Mouse (Mus musculus) liver, embryonic 15.5 days (tissue): ENCODE measurements around the gene Ska3. TPM values are rescaled to one million over a fixed set of nuclear protein-coding genes. Genes with fewer than 3 reads are reported as not detected.

Experiments
- ATAC-seq: fragments of 200-750 bp; cut with Nextera tagmentation; 2 replicates; pipeline ENCODE4 v1.8.0; 2017; ENCODE audit warnings: moderate number of reproducible peaks, mild to moderate bottlenecking, moderate library complexity; ENCODE audit not compliant: insufficient read depth
- H3K27ac ChIP-seq: fragments of 300-500 bp; sonication (generic); replicated peaks from 2 replicates; pipeline ENCODE4 v1.5.1; 2015; ENCODE audit warnings: mild to moderate bottlenecking, inconsistent platforms
- H3K27me3 ChIP-seq: fragments of 300-500 bp; sonication (generic); 2 replicates; pipeline ENCODE4 v1.6.1; 2015; ENCODE audit warnings: mild to moderate bottlenecking, inconsistent platforms
- H3K36me3 ChIP-seq: fragments of 300-500 bp; sonication (generic); replicated peaks from 2 replicates; pipeline ENCODE4 v1.6.1; 2015; ENCODE audit warnings: moderate library complexity, mild to moderate bottlenecking, inconsistent platforms
- H3K4me1 ChIP-seq: fragments of 300-500 bp; sonication (generic); replicated peaks from 2 replicates; pipeline ENCODE4 v1.6.1; 2015; ENCODE audit warnings: inconsistent platforms
- H3K4me2 ChIP-seq: fragments of 300-500 bp; sonication (generic); 2 replicates; pipeline ENCODE4 v1.6.1; 2015; ENCODE audit warnings: moderate library complexity, mild to moderate bottlenecking, inconsistent platforms
- H3K4me3 ChIP-seq: fragments of 300-500 bp; sonication (generic); replicated peaks from 2 replicates; pipeline ENCODE4 v1.5.1; 2015; ENCODE audit warnings: mild to moderate bottlenecking, inconsistent platforms
- H3K9ac ChIP-seq: fragments of 300-500 bp; sonication (generic); 2 replicates; pipeline ENCODE4 v1.6.1; 2015; ENCODE audit warnings: moderate library complexity, mild to moderate bottlenecking, inconsistent platforms
- H3K9me3 ChIP-seq: fragments of 300-500 bp; sonication (generic); replicated peaks from 2 replicates; pipeline ENCODE4 v1.6.1; 2016; ENCODE audit warnings: inconsistent platforms
- WGBS: fragments of 180-500 bp; shearing (Covaris S2); methylation state at CpG from one replicate; pipeline ENCODE4 v1.1.7; 2015; ENCODE audit warnings: mixed read lengths; ENCODE audit not compliant: insufficient replicate concordance; 5-methylcytosine and 5-hydroxymethylcytosine counted together
- polyA plus RNA-seq: library from polyadenylated mRNA; unstranded; fragments of >200 nt; fragmentation: Nextera tagmentation; extraction: Ambion mirVana; gene quantifications from 2 replicates; pipeline ENCODE4 v1.2.1, GENCODE M21; 2015

Ska3 gene
- polyA plus RNA-seq, 1 experiment from 2014 or later, result 18.9 TPM

DNA sequence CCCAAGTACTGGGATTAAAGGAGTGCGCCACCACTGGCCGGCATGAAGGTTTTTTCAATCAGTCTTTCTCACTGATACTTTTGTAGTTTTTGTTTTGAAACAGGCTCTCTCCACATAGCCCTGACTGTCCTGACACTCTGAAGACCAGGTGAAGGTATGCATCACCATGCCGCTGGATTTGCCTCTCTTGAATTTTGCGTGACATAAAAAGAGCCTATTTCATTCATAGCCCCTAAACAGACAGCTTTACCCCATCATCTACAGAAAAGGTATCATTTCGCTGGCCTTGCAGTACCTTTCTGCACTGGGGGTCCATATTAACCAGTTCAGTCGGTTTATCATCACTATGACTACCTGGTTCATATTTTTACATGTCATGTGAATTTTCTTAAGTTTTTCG is 28.4 kb downstream of the Ska3 start:
- Histone ChIP-seq H3K4me1 (peaks cover 21% of the 10 kb centered on the region), H3K9ac (peak overlapping the region; percentile 20), H3K27ac (peak overlapping the region; percentile 69), H3K36me3 (peaks cover 24% of the 10 kb centered on the region), H3K4me2 (peak overlapping the region; percentile 84), H3K4me3 (peak overlapping the region; percentile 87), H3K27me3 (no peaks in the 10 kb centered on the region), H3K9me3 (no peaks in the 10 kb centered on the region)
- WGBS, result 11% methylated on average over 7 of the region's 7 CpGs
- ATAC-seq, result peak; percentile 5

DNA sequence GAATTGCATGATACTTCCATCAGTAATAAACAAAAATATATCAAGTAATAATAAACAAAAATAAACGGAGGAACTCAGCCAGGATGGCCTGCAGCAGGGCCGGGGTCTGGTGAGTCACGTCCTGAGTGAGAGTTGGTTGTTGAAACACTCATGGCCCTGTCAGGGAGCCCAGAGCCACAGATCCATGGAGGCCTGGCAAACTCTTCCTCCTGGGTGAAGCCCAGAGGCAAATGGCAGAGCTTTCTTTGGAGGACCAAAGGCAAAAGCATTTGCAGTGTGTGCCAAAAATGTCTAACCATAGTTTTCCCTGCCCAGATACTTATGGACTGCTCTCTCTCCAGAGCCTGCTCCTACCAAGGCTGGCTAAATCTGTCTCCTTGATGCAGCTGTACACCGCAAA is 34.8 kb downstream of the Ska3 start:
- no peak for ATAC-seq
- no peaks in the 10 kb centered on the region for H3K36me3 ChIP-seq
- no peak overlapping the region for H3K9ac ChIP-seq
- H3K9me3 ChIP-seq, result no peaks in the 10 kb centered on the region
- WGBS, result 51% methylated on average over 4 of the region's 4 CpGs
- no peak overlapping the region for H3K27ac ChIP-seq
- no peak overlapping the region for H3K4me2 ChIP-seq
- H3K4me1 ChIP-seq, result no peaks in the 10 kb centered on the region
- H3K4me3 ChIP-seq, result no peak overlapping the region
- H3K27me3 ChIP-seq, result no peaks in the 10 kb centered on the region

DNA sequence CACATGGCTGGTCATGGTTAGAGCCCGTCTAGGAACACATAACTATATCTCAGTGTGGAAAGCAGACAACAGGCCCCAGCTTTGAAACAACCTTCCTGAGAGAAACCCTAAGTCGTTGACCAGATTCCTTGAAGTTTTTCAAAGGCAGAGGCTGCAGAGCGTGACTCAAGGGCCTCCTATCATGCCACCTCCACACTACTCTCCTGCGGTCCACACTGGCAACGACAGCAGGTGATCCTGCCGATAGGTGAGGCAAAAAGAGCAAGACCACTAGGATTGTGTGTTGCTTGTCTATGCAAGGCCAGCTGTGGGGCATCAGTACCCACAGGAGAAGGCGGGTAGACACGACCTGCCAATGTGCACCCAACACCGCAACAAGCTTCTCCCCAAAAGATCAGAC is 36.2 kb downstream of the Ska3 start:
- ATAC-seq, result no peak
- WGBS, result 82% methylated on average over 9 of the region's 9 CpGs
- no peaks in the 10 kb centered on the region for H3K4me1 ChIP-seq

DNA sequence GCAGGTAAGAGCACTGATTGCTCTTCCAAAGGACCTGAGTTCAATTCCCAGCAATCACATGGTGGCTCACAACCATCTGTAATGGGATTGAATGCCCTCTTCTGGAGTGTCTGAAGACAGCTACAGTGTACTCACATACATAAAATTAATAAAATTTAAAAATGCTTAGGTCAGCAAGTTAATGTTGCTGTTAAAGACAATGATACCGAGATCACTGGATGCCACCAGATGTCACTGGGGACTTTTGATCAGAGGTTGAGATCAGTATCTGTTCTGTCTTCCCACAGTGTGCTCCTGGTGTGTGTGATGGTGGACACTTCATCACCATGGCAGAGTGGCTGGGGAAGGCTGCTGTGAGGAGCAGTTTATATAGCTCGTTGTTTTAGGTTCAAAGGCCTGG is 36.7 kb downstream of the Ska3 start:
- Histone ChIP-seq H3K27ac (no peak overlapping the region), H3K9me3 (no peaks in the 10 kb centered on the region), H3K4me2 (no peak overlapping the region), H3K27me3 (0 out of 2 replicates have a peak, but pooled peaks cover under 1% of the 10 kb centered on the region), H3K4me3 (no peak overlapping the region), H3K36me3 (no peaks in the 10 kb centered on the region), H3K4me1 (no peaks in the 10 kb centered on the region), H3K9ac (no peak overlapping the region)
- WGBS, result 61% methylated on average over 2 of the region's 2 CpGs
- ATAC-seq, result no peak

More for the DNA sequence above, 36.2 kb downstream of the Ska3 start:
- Histone ChIP-seq H3K27ac (no peak overlapping the region), H3K4me3 (no peak overlapping the region), H3K9me3 (no peaks in the 10 kb centered on the region), H3K4me2 (no peak overlapping the region), H3K27me3 (no peaks in the 10 kb centered on the region), H3K9ac (no peak overlapping the region), H3K36me3 (no peaks in the 10 kb centered on the region)

DNA sequence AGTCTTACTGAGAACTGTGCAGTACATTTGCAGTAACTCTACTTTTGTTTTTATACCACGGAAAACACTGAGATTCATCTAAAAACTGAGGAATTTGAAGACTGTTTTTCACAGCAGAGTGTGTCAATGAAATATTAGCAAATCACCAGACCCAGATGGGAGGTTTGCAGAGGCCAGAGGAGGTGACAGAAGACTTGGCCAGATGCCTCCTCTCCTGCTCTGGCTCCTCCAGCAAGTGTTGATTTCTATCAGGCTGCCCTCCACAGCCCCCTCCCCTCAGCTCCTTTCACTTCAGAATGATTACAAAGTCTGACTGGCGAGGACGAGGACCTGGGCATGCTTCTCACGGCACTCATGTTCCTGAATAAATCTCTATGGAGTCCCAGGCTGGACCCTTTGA is 38.6 kb downstream of the Ska3 start:
- Histone ChIP-seq H3K27ac (no peak overlapping the region), H3K27me3 (0 out of 2 replicates have a peak, but pooled peaks cover 4% of the 10 kb centered on the region), H3K4me1 (no peaks in the 10 kb centered on the region), H3K4me2 (no peak overlapping the region), H3K9ac (no peak overlapping the region), H3K4me3 (no peak overlapping the region), H3K9me3 (no peaks in the 10 kb centered on the region), H3K36me3 (no peaks in the 10 kb centered on the region)
- ATAC-seq, result no peak
- WGBS, result 52% methylated on average over 4 of the region's 4 CpGs

DNA sequence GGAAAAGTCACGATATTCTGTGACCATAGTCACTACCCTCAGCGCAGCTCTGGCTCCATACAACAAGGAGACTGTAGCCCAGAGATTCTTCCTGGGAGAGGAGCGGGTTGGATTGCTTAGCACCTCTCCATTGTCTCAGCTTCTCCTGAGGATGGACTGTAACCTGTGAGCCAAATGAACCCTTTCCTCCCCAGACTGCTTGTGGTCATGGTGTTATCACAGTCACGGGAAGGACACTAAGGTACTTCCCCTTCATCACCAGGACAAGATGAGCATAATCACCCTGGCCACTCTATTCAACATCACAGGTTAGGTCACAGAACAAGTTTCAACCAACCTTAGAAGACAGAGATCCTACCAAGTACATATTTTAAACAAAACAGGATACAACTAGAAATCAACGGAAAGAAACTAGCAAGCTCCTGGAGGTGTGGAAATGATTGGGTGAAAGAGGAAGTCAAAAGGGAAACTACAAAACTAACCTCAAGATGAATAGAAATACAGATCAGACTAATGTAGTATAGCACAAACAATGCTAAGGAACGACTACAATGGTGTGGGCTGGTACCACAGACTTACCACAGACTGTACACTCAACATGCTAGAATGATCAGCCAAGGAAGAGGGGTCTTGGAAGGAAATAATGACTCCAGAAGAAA is 53.7 kb downstream of the Ska3 start:
- no peaks in the 10 kb centered on the region; the same call in 1 of the 2 replicates for H3K4me1 ChIP-seq
- 35% methylated on average over 6 of the region's 6 CpGs for WGBS
- no peak overlapping the region for H3K27ac ChIP-seq
- H3K9ac ChIP-seq, result no peak overlapping the region
- H3K4me2 ChIP-seq, result no peak overlapping the region
- ATAC-seq, result no peak
- H3K9me3 ChIP-seq, result no peaks in the 10 kb centered on the region
- no peaks in the 10 kb centered on the region for H3K27me3 ChIP-seq
- no peaks in the 10 kb centered on the region for H3K36me3 ChIP-seq
- no peak overlapping the region for H3K4me3 ChIP-seq

DNA sequence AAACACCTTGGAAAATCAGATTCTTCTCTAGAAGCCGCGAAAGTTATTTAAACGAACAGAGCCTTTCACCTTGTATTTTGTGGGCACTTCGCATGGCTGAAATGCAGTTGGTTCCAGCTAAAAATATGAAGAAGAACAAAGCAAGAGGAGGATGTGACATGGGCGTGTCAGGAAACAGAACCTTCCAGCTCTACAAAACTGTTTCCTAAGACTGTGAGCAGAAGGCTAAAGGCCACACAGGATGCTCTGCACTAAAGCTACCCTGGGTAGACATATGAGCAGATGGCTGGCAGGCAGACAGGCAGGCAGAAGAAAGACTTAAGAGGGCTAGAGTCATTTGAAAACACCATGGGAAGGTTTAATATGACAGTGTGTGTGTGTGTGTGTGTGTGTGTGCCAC is 56.9 kb downstream of the Ska3 start:
- Histone ChIP-seq H3K27ac (no peak overlapping the region), H3K36me3 (no peaks in the 10 kb centered on the region), H3K9me3 (no peaks in the 10 kb centered on the region), H3K9ac (no peak overlapping the region), H3K4me2 (no peak overlapping the region), H3K27me3 (0 out of 2 replicates have a peak, but pooled peaks cover 5% of the 10 kb centered on the region), H3K4me3 (no peak overlapping the region), H3K4me1 (no peaks in the 10 kb centered on the region; the same call in 1 of the 2 replicates)
- no peak for ATAC-seq
- 62% methylated on average over 5 of the region's 5 CpGs for WGBS

DNA sequence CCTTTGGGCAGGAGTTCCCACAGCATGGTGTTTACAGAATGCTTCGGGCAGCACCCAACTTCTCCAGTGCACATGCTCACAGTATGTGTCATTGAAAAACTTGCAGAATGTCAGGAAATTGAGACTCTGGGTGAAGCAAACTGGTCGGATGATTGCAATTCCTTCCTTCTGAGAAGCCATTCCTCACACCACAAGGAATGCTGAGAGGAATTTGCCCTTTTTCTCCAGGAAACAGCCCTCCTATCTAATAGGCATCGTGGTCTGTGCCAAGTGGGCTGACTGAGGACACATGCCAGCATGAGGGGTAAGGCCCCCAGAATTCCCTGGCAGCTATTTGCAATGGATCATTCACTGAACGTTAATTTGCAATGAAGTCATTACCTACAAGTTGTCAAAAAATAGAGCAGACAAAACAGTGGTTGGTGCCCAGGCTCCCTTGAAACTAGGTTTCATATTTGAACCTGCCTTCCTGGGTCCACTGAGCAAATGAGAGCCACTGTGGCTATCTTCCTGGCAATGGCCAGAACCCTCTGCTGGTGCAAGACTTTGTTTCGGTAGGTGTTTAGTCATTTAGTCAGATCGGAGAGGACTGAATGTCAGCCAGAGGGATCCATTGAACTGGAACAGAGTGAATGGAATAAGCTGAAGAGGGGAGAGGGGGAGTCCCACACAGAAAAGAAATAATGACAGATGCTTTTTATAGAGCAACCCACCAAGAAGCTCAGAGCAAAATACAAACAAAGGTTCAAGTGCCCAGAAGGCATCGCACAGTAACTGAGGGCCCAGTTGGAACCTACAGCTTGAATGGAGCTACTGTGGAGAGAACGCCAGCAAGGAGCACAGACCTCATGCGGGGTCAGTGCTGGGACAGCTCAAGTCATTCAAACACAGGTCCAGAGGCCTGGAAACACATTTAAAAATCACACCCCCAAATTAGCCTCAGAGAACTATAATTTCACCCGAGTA is 65.3 kb downstream of the Ska3 start:
- no peak overlapping the region for H3K4me2 ChIP-seq
- H3K9me3 ChIP-seq, result no peaks in the 10 kb centered on the region
- no peaks in the 10 kb centered on the region for H3K36me3 ChIP-seq
- ATAC-seq, result no peak
- no peak overlapping the region for H3K4me3 ChIP-seq
- no peak overlapping the region for H3K27ac ChIP-seq
- H3K27me3 ChIP-seq, result no peaks in the 10 kb centered on the region
- peaks cover 26% of the 10 kb centered on the region for H3K4me1 ChIP-seq
- H3K9ac ChIP-seq, result no peak overlapping the region
- 71% methylated on average over 10 of the region's 10 CpGs for WGBS

DNA sequence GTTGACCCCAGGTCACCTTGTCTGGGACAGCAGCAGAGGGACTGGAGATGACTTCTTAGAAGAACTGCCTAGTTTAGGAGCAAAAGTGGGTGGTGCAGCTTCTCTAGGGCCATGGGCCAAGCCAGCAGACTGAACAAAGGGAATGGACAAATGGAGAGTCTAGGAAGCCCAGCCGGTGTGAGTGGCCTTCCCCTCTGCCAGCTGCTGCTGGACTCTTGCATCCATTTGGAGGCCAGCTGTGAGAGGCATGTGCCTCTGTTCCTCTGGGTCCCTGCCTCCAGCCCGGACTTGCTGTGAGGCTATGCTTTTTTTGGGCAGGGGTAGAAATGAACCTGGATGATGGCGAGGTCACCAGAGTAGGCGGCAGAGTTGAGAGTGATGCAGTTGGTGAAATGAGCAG is 67.7 kb downstream of the Ska3 start, which contains the start of gene Lats2:
Gene Lats2 (minus strand): TSS at position 152 of the 400 bp plus-strand sequence.
- H3K27ac ChIP-seq, result no peak within 1 kb of the TSS
- H3K9ac ChIP-seq, result no peak within 1 kb of the TSS; the same call in 1 of the 2 replicates
- no peaks in the 10 kb centered on the region for H3K36me3 ChIP-seq
- no peak within 1 kb of the TSS for H3K4me3 ChIP-seq
- H3K4me1 ChIP-seq, result peaks cover 50% of the 10 kb centered on the region
- no peak for ATAC-seq
- no peaks in the 10 kb centered on the region for H3K27me3 ChIP-seq
- 75% methylated on average over 4 of the region's 4 CpGs for WGBS
- no peaks in the 10 kb centered on the region for H3K9me3 ChIP-seq
- H3K4me2 ChIP-seq, result no peak within 1 kb of the TSS
